In genomic region chr2:44336720-44337354, GRCm38 (mm10) we compare ENCODE assay signal across 7 mouse cellular contexts.
A peak's percentile ranks its signal among the peaks of the same experiment; 100 is the strongest.
DNase-seq lines count a peak whose midpoint lies in the region; ATAC-seq and TF ChIP-seq lines count a peak whose summit lies in the region.

No protein-coding gene starts in this region.

- WGBS in hindbrain, postnatal 0 days, result 75% methylated on average over 5 of the region's 5 CpGs
- 85% methylated on average over 5 of the region's 5 CpGs for WGBS in hindbrain, embryonic 13.5 days

- peak; percentile 43 for TF ChIP-seq CTCF in hindbrain, postnatal 0 days (IDR thresholded peaks at IDR 0.05; ENCODE audit: low read depth)
- TF ChIP-seq CTCF in brain, embryonic 14.5 days (IDR thresholded peaks at IDR 0.05; ENCODE audit: borderline replicate concordance, extremely low read depth, insufficient read depth, insufficient read length), result peak; percentile 18; the same call in 1 of the 2 replicates

- no peak overlapping the region for H3K4me2 ChIP-seq in hindbrain, postnatal 0 days (ENCODE audit: low read depth, low read length)
- H3K4me2 ChIP-seq in hindbrain, embryonic 13.5 days, result no peak overlapping the region

- no peaks in the 10 kb centered on the region for H3K9me3 ChIP-seq in hindbrain, postnatal 0 days (ENCODE audit: low read length)
- H3K9me3 ChIP-seq in hindbrain, embryonic 13.5 days, result no peaks in the 10 kb centered on the region

- H3K4me3 ChIP-seq in hindbrain, postnatal 0 days (ENCODE audit: low read length), result no peak overlapping the region
- H3K4me3 ChIP-seq in hindbrain, embryonic 13.5 days, result no peak overlapping the region

- no peak; the same call in 1 of the 2 replicates for ATAC-seq in hindbrain, postnatal 0 days
- no peak for ATAC-seq in hindbrain, embryonic 13.5 days (ENCODE audit: low FRiP score)

- no peak overlapping the region for H3K27ac ChIP-seq in hindbrain, postnatal 0 days
- no peak overlapping the region for H3K27ac ChIP-seq in hindbrain, embryonic 13.5 days

- TF ChIP-seq POLR2A in brain, embryonic 14.5 days (IDR thresholded peaks at IDR 0.05; ENCODE audit: borderline replicate concordance, extremely low read depth, insufficient read depth, insufficient read length, poor library complexity, severe bottlenecking), result no peak

- no peaks in the 10 kb centered on the region for H3K4me1 ChIP-seq in hindbrain, postnatal 0 days (ENCODE audit: insufficient read depth, low read length)
- no peaks in the 10 kb centered on the region for H3K4me1 ChIP-seq in hindbrain, embryonic 13.5 days (replicated peaks)

- no peaks in the 10 kb centered on the region for H3K27me3 ChIP-seq in hindbrain, postnatal 0 days (ENCODE audit: insufficient read depth, low read length)
- H3K27me3 ChIP-seq in hindbrain, embryonic 13.5 days, result no peaks in the 10 kb centered on the region

- H3K9ac ChIP-seq in hindbrain, postnatal 0 days (replicated peaks; ENCODE audit: low read length), result no peak overlapping the region
- H3K9ac ChIP-seq in hindbrain, embryonic 13.5 days, result no peak overlapping the region

- H3K36me3 ChIP-seq in hindbrain, postnatal 0 days (ENCODE audit: insufficient read depth, low read length), result no peaks in the 10 kb centered on the region
- H3K36me3 ChIP-seq in hindbrain, embryonic 13.5 days, result no peaks in the 10 kb centered on the region

- DNase-seq in hindbrain, postnatal 0 days (ENCODE audit: low spot score), result no peak
- peak; percentile 3 for DNase-seq in 3134 (ENCODE audit: extremely low read depth, insufficient read length, low spot score)
- DNase-seq in CD4-positive helper T cell, adult 2 months (ENCODE audit: low read depth, low spot score), result peak; percentile 15
- DNase-seq in brain, embryonic 14.5 days (ENCODE audit: low read depth), result no peak
- DNase-seq in frontal cortex, postnatal 10 days (ENCODE audit: low spot score in 2 of 2), result no peak
- no peak for DNase-seq in left cerebral cortex, adult 9 months (ENCODE audit: low spot score in 2 of 2)

Comparison
In these comparisons a context has a peak if more than half of its experiments do, and no peak if none do; other contexts are left out.
1. DNase-seq: peak in 3134 (single experiment) and CD4-positive helper T cell, adult 2 months (single experiment); none in hindbrain, postnatal 0 days (single experiment), brain, embryonic 14.5 days (single experiment), frontal cortex, postnatal 10 days (0 of 2) and left cerebral cortex, adult 9 months (0 of 2).